Mouse (Mus musculus): Measurements from ENCODE around the gene Megf11. TPM values are rescaled to one million over a fixed set of nuclear protein-coding genes. Genes with fewer than 3 reads are reported as not detected.
A peak's percentile ranks its signal among the peaks of the same experiment; 100 is the strongest.

The Megf11 gene
- polyA plus RNA-seq, 1 experiment from 2014 or later, result 17.8 TPM

DNA sequence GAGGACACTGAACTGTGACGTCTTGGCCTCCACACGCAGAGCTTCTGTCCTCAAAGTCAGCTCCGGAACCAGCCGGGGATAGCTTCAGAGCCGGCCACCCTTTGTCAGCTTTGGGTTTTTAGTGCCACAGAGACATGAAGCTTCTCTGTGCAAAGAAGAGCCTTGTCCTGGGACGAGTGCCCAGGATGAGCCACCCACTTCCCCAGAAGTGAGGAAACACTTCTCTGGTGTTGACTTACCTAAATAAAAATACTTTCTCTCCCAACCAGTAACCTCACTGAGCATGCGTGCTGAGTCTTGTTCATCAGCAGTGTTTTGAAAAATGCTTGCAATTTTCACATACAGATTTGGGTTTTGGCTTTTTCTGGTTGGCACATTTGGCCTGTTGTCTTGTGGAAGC, 29.8 kb upstream of the Megf11 start:
- no peak for ATAC-seq (ENCODE audit: low FRiP score)
- Histone ChIP-seq H3K9me3 (replicated peaks) (no peaks in the 10 kb centered on the region), H3K9ac (replicated peaks) (no peak overlapping the region), H3K4me3 (replicated peaks) (no peak overlapping the region), H3K4me2 (no peak overlapping the region), H3K36me3 (no peaks in the 10 kb centered on the region), H3K4me1 (no peaks in the 10 kb centered on the region), H3K27me3 (replicated peaks) (no peaks in the 10 kb centered on the region), H3K27ac (replicated peaks) (no peak overlapping the region)
- WGBS, result 94% methylated on average over 7 of the region's 7 CpGs

GRCm38 (mm10) chr9:64361231-64361950, 24.0 kb upstream of the Megf11 start:
- no peak overlapping the region for H3K27ac ChIP-seq (replicated peaks)
- no peak for ATAC-seq (ENCODE audit: low FRiP score)
- H3K27me3 ChIP-seq (replicated peaks), result no peaks in the 10 kb centered on the region
- H3K4me3 ChIP-seq (replicated peaks), result no peak overlapping the region
- H3K36me3 ChIP-seq, result no peaks in the 10 kb centered on the region
- 82% methylated on average over 9 of the region's 9 CpGs for WGBS
- H3K9ac ChIP-seq (replicated peaks), result no peak overlapping the region
- no peak overlapping the region for H3K4me2 ChIP-seq
- no peaks in the 10 kb centered on the region for H3K9me3 ChIP-seq (replicated peaks)
- no peaks in the 10 kb centered on the region for H3K4me1 ChIP-seq

- Histone ChIP-seq H3K4me2 (no peak overlapping the region), H3K9ac (replicated peaks) (no peak overlapping the region), H3K36me3 (no peaks in the 10 kb centered on the region), H3K4me1 (peaks cover 6% of the 10 kb centered on the region; the same call in 1 of the 2 replicates), H3K27ac (replicated peaks) (no peak overlapping the region), H3K9me3 (replicated peaks) (no peaks in the 10 kb centered on the region), H3K27me3 (replicated peaks) (0 out of 2 replicates have a peak, but pooled peaks cover 3% of the 10 kb centered on the region), H3K4me3 (replicated peaks) (no peak overlapping the region)
- 63% methylated on average over 7 of the region's 7 CpGs for WGBS
- ATAC-seq (ENCODE audit: low FRiP score), result no peak
Measured at GRCm38 (mm10) chr9:64369871-64370270, 15.6 kb upstream of the Megf11 start.

GRCm38 (mm10) chr9:64371305-64371819, 14.1 kb upstream of the Megf11 start:
- 30% methylated on average over 11 of the region's 11 CpGs for WGBS
- no peaks in the 10 kb centered on the region for H3K9me3 ChIP-seq (replicated peaks)
- no peaks in the 10 kb centered on the region for H3K36me3 ChIP-seq
- H3K27me3 ChIP-seq (replicated peaks), result 0 out of 2 replicates have a peak, but pooled peaks cover 3% of the 10 kb centered on the region
- no peak overlapping the region for H3K4me3 ChIP-seq (replicated peaks)
- no peak for ATAC-seq (ENCODE audit: low FRiP score)
- H3K4me2 ChIP-seq, result no peak overlapping the region
- no peak overlapping the region for H3K9ac ChIP-seq (replicated peaks)
- H3K27ac ChIP-seq (replicated peaks), result no peak overlapping the region
- H3K4me1 ChIP-seq, result peaks cover 6% of the 10 kb centered on the region; the same call in 1 of the 2 replicates

GRCm38 (mm10) chr9:64376380-64376779, 9.0 kb upstream of the Megf11 start:
- WGBS, result 82% methylated on average over 2 of the region's 2 CpGs
- no peak overlapping the region for H3K4me2 ChIP-seq
- no peak for ATAC-seq (ENCODE audit: low FRiP score)
- no peaks in the 10 kb centered on the region for H3K36me3 ChIP-seq
- H3K27ac ChIP-seq (replicated peaks), result no peak overlapping the region
- H3K9ac ChIP-seq (replicated peaks), result no peak overlapping the region
- H3K9me3 ChIP-seq (replicated peaks), result no peaks in the 10 kb centered on the region
- H3K27me3 ChIP-seq (replicated peaks), result no peaks in the 10 kb centered on the region
- H3K4me3 ChIP-seq (replicated peaks), result no peak overlapping the region
- peaks cover 3% of the 10 kb centered on the region; the same call in 1 of the 2 replicates for H3K4me1 ChIP-seq

- Histone ChIP-seq H3K9ac (replicated peaks) (no peak overlapping the region), H3K36me3 (no peaks in the 10 kb centered on the region), H3K4me1 (peaks cover 40% of the 10 kb centered on the region), H3K27me3 (replicated peaks) (peaks cover 53% of the 10 kb centered on the region), H3K4me2 (no peak overlapping the region), H3K4me3 (replicated peaks) (no peak overlapping the region), H3K27ac (replicated peaks) (no peak overlapping the region), H3K9me3 (replicated peaks) (no peaks in the 10 kb centered on the region)
- 48% methylated on average over 10 of the region's 10 CpGs for WGBS
- no peak for ATAC-seq (ENCODE audit: low FRiP score)
Measured at GRCm38 (mm10) chr9:64383021-64383788, 2.2 kb upstream of the Megf11 start.

GRCm38 (mm10) chr9:64386466-64387211, 1.2 kb downstream of the Megf11 start:
- H3K9me3 ChIP-seq (replicated peaks), result no peaks in the 10 kb centered on the region
- H3K4me3 ChIP-seq (replicated peaks), result peak overlapping the region; percentile 63
- H3K36me3 ChIP-seq, result no peaks in the 10 kb centered on the region
- H3K9ac ChIP-seq (replicated peaks), result peak overlapping the region; percentile 70
- H3K4me2 ChIP-seq, result peak overlapping the region; percentile 100
- H3K27ac ChIP-seq (replicated peaks), result no peak overlapping the region
- WGBS, result 1% methylated on average over 45 of the region's 45 CpGs
- peaks cover 40% of the 10 kb centered on the region for H3K4me1 ChIP-seq
- no peak for ATAC-seq (ENCODE audit: low FRiP score)
- peaks cover 57% of the 10 kb centered on the region for H3K27me3 ChIP-seq (replicated peaks)

GRCm38 (mm10) chr9:64389576-64390292, 4.3 kb downstream of the Megf11 start:
- Histone ChIP-seq H3K27me3 (replicated peaks) (peaks cover 35% of the 10 kb centered on the region), H3K36me3 (no peaks in the 10 kb centered on the region), H3K4me2 (no peak overlapping the region), H3K9ac (replicated peaks) (no peak overlapping the region), H3K4me1 (peaks cover 30% of the 10 kb centered on the region), H3K27ac (replicated peaks) (no peak overlapping the region), H3K4me3 (replicated peaks) (no peak overlapping the region), H3K9me3 (replicated peaks) (no peaks in the 10 kb centered on the region)
- ATAC-seq (ENCODE audit: low FRiP score), result no peak
- 55% methylated on average over 7 of the region's 7 CpGs for WGBS

GRCm38 (mm10) chr9:64393914-64394596, 8.6 kb downstream of the Megf11 start:
- Histone ChIP-seq H3K27me3 (replicated peaks) (0 out of 2 replicates have a peak, but pooled peaks cover 3% of the 10 kb centered on the region), H3K27ac (replicated peaks) (no peak overlapping the region), H3K4me1 (peaks cover 13% of the 10 kb centered on the region), H3K9me3 (replicated peaks) (no peaks in the 10 kb centered on the region), H3K4me3 (replicated peaks) (no peak overlapping the region), H3K4me2 (no peak overlapping the region), H3K36me3 (no peaks in the 10 kb centered on the region), H3K9ac (replicated peaks) (no peak overlapping the region)
- no peak for ATAC-seq (ENCODE audit: low FRiP score)
- WGBS, result 49% methylated on average over 5 of the region's 5 CpGs

- ATAC-seq (ENCODE audit: low FRiP score), result no peak
- H3K4me3 ChIP-seq (replicated peaks), result no peak overlapping the region
- 0 out of 2 replicates have a peak, but pooled peaks cover 3% of the 10 kb centered on the region for H3K27me3 ChIP-seq (replicated peaks)
- H3K4me1 ChIP-seq, result peaks cover 21% of the 10 kb centered on the region
- no peak overlapping the region for H3K27ac ChIP-seq (replicated peaks)
- H3K36me3 ChIP-seq, result no peaks in the 10 kb centered on the region
- no peaks in the 10 kb centered on the region for H3K9me3 ChIP-seq (replicated peaks)
- 39% methylated on average over 7 of the region's 7 CpGs for WGBS
- no peak overlapping the region for H3K9ac ChIP-seq (replicated peaks)
- no peak overlapping the region for H3K4me2 ChIP-seq
Measured at GRCm38 (mm10) chr9:64395238-64395920, 10.0 kb downstream of the Megf11 start.

Measured in neural tube, embryonic 15.5 days (tissue).